Mouse (Mus musculus) forebrain, embryonic 11.5 days (tissue): ENCODE measurements around the gene Eif4b. TPM values are rescaled to one million over a fixed set of nuclear protein-coding genes. Genes with fewer than 3 reads are reported as not detected.

ENCODE experiments used
- ATAC-seq: fragments of 200-750 bp; cut with Nextera tagmentation; replicated peaks from 2 replicates; pipeline ENCODE4 v1.8.0; 2017; ENCODE audit warnings: moderate TSS enrichment; ENCODE audit not compliant: low FRiP score
- DNase-seq: peaks from one replicate; pipeline ENCODE4 v3.0.0-alpha.2; 2017; ENCODE audit warnings: low spot score
- H3K27ac ChIP-seq: fragments of 300-500 bp; sonication (generic); 2 replicates; pipeline ENCODE4 v1.5.1; 2014; ENCODE audit warnings: low read depth, low read length
- H3K27me3 ChIP-seq: fragments of 300-500 bp; sonication (generic); 2 replicates; pipeline ENCODE4 v1.6.1; 2014; ENCODE audit warnings: mild to moderate bottlenecking, low read length, mixed read lengths; ENCODE audit not compliant: control insufficient read depth, insufficient read depth
- H3K36me3 ChIP-seq: fragments of 300-500 bp; sonication (generic); 2 replicates; pipeline ENCODE4 v1.6.1; 2014; ENCODE audit warnings: mild to moderate bottlenecking, low read length, moderate library complexity, mixed read lengths; ENCODE audit not compliant: control insufficient read depth, insufficient read depth
- H3K4me1 ChIP-seq: fragments of 300-500 bp; sonication (generic); replicated peaks from 2 replicates; pipeline ENCODE4 v1.6.1; 2014; ENCODE audit warnings: low read length, mixed read lengths; ENCODE audit not compliant: control insufficient read depth, insufficient read depth
- H3K4me2 ChIP-seq: fragments of 300-500 bp; sonication (generic); 2 replicates; pipeline ENCODE4 v1.6.1; 2014; ENCODE audit warnings: low read depth, mild to moderate bottlenecking, low read length, moderate library complexity, mixed read lengths; ENCODE audit not compliant: severe bottlenecking
- H3K4me3 ChIP-seq: fragments of 300-500 bp; sonication (generic); 2 replicates; pipeline ENCODE4 v1.5.1; 2014; ENCODE audit warnings: low read depth, low read length
- H3K9ac ChIP-seq: fragments of 300-500 bp; sonication (generic); 2 replicates; pipeline ENCODE4 v1.6.1; 2014; ENCODE audit warnings: low read length
- H3K9me3 ChIP-seq: fragments of 300-500 bp; sonication (generic); 2 replicates; pipeline ENCODE4 v1.6.1; 2016; ENCODE audit warnings: low read length, mixed read lengths; ENCODE audit not compliant: control insufficient read depth
- WGBS: fragments of 180-500 bp; shearing (Covaris S2); extraction: QIAGEN DNeasy Blood & Tissue Kit; methylation state at CpG from one replicate; pipeline ENCODE4 v1.1.7; 2014; 5-methylcytosine and 5-hydroxymethylcytosine counted together
- polyA plus RNA-seq: library from polyadenylated mRNA; unstranded; fragments of >200 nt; fragmentation: Nextera tagmentation; extraction: Ambion mirVana; gene quantifications from 2 replicates; pipeline ENCODE4 v1.2.1, GENCODE M21; 2014

Gene Eif4b
- polyA plus RNA-seq, 1 experiment from 2014 or later = 122 TPM

DNA sequence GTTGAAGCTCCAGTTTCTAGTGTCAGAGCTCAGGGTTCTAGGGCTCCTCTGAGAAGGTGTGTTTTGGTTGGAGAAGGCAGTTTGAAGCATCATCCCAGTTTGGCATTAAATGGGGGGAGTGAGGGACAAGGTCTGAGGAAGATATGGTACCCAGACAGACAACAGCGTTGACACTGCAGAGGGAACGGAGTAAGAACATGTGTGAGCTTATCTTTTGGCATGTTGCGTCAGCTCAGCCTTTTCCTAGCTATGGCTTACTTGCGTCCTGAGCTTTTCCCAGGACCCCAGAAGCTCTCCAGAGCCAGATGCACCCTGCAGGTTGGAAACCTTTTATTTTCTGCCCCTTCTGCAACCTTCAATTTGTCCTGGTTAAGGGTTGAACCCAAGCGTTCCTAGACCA lies 72.5 kb downstream of the Eif4b start:
- H3K27me3 ChIP-seq = peaks cover 23% of the 10 kb centered on the region
- WGBS = 88% methylated on average over 5 of the region's 5 CpGs
- ATAC-seq = no peak
- H3K9ac ChIP-seq = no peak overlapping the region
- no peak overlapping the region for H3K4me2 ChIP-seq
- H3K4me3 ChIP-seq = no peak overlapping the region
- no peaks in the 10 kb centered on the region for H3K36me3 ChIP-seq
- H3K4me1 ChIP-seq = no peaks in the 10 kb centered on the region; the same call in 1 of the 2 replicates
- H3K27ac ChIP-seq = no peak overlapping the region
- no peaks in the 10 kb centered on the region for H3K9me3 ChIP-seq
- no peak for DNase-seq

Other genes with a start within 250 kb of the Eif4b start
- 2.6 TPM in 2 replicates for gene Krt1, start 223.0 kb upstream of the Eif4b start, polyA plus RNA-seq
- not detected in 2 replicates for gene Krt77, start 204.1 kb upstream of the Eif4b start, polyA plus RNA-seq
- gene Krt76, start 180.9 kb upstream of the Eif4b start, polyA plus RNA-seq = not detected in 2 replicates
- not detected in 2 replicates for gene Krt4, start 149.0 kb upstream of the Eif4b start, polyA plus RNA-seq
- gene Krt79, start 133.4 kb upstream of the Eif4b start, polyA plus RNA-seq = 0.12 TPM in 1 of 2 replicates, not detected in the other
- not detected in 2 replicates for gene Krt78, start 119.5 kb upstream of the Eif4b start, polyA plus RNA-seq
- gene Krt8, start 69.3 kb upstream of the Eif4b start, polyA plus RNA-seq = 16.2 and 19.2 TPM in 2 replicates
- 12.0 and 13.6 TPM in 2 replicates for gene Krt18, start 45.6 kb upstream of the Eif4b start, polyA plus RNA-seq
- 8.8 and 10.5 TPM in 2 replicates for gene Tns2, start 26.6 kb downstream of the Eif4b start, polyA plus RNA-seq
- 12.0 and 12.1 TPM in 2 replicates for gene Spryd3, start 62.5 kb downstream of the Eif4b start, polyA plus RNA-seq
- gene Igfbp6, start 70.6 kb downstream of the Eif4b start, polyA plus RNA-seq = 0.33 TPM in 1 of 2 replicates, not detected in the other
- not detected in 2 replicates for gene Soat2, start 76.8 kb downstream of the Eif4b start, polyA plus RNA-seq
- gene Zfp740, start 129.5 kb downstream of the Eif4b start, polyA plus RNA-seq = 79.8 and 80.7 TPM in 2 replicates
- 38.2 and 39.2 TPM in 2 replicates for gene Csad, start 131.0 kb downstream of the Eif4b start, polyA plus RNA-seq
- gene Itgb7, start 158.2 kb downstream of the Eif4b start, polyA plus RNA-seq = 0.76 and 1.1 TPM in 2 replicates
- 19.3 and 19.7 TPM in 2 replicates for gene Rarg, start 183.7 kb downstream of the Eif4b start, polyA plus RNA-seq
- gene Gm9918, start 196.8 kb downstream of the Eif4b start, polyA plus RNA-seq = 0.21 and 0.48 TPM in 2 replicates
- 55.6 and 64.7 TPM in 2 replicates for gene Mfsd5, start 205.7 kb downstream of the Eif4b start, polyA plus RNA-seq
- 58.3 and 60.3 TPM in 2 replicates for gene Espl1, start 222.5 kb downstream of the Eif4b start, polyA plus RNA-seq